Mouse (Mus musculus): Measurements from ENCODE around the gene Myo1b. TPM values are rescaled to one million over a fixed set of nuclear protein-coding genes. Genes with fewer than 3 reads are reported as not detected.

The Myo1b gene
- polyA plus RNA-seq, 1 experiment: 1.0 TPM

DNA sequence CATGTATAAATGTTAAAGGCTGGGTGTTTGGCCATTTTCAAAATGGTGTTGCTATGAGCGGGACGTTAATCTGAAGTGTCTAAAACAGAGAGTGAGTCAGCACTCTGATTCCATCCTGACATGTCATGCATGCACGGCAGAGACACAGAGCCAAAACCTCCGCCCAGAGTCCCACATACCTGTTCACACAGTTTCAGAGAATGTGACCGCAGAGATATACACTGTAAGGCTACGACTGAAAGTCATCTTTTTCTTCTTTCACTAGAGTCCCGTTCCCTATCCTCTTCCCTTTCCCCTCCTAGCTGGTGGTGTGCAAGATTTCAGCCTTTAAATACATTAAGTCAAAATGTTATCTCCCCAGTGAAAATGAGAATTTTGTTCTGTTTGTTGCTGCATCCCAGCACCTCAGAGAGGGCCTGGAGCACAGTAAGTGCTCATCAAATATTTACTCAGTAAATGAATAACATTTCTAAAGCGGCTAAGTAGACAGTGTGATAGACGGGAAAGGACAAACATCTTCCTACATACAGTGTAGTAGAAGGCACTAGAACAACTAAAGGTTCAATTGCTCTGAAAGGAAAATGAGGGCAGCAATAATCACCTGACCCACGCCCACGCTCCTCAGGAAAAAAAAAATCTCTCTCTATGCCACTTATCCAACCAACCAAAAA, 59.5 kb downstream of the Myo1b start:
- Histone ChIP-seq H3K4me1 (ENCODE audit: control insufficient read depth, insufficient read depth, insufficient read length) (no peaks in the 10 kb centered on the region), H3K27ac (ENCODE audit: insufficient read depth, low read length) (no peak overlapping the region), H3K27me3 (ENCODE audit: control insufficient read depth, insufficient read depth, low read length) (no peaks in the 10 kb centered on the region), H3K36me3 (ENCODE audit: control insufficient read depth, insufficient read depth, low read length) (no peaks in the 10 kb centered on the region), H3K4me3 (ENCODE audit: extremely low read depth, insufficient read depth, insufficient read length) (no peak overlapping the region)
- no peak for DNase-seq (ENCODE audit: low read depth in 1 of 2, low spot score in 2 of 2)
- 92% methylated on average over 11 of the region's 11 CpGs for WGBS
- TF ChIP-seq POLR2A (IDR thresholded peaks at IDR 0.05; ENCODE audit: low read depth, low read length) (no peak), CTCF (IDR thresholded peaks at IDR 0.05; ENCODE audit: extremely low read depth, insufficient read depth, insufficient read length, insufficient replicate concordance) (no peak)

DNA sequence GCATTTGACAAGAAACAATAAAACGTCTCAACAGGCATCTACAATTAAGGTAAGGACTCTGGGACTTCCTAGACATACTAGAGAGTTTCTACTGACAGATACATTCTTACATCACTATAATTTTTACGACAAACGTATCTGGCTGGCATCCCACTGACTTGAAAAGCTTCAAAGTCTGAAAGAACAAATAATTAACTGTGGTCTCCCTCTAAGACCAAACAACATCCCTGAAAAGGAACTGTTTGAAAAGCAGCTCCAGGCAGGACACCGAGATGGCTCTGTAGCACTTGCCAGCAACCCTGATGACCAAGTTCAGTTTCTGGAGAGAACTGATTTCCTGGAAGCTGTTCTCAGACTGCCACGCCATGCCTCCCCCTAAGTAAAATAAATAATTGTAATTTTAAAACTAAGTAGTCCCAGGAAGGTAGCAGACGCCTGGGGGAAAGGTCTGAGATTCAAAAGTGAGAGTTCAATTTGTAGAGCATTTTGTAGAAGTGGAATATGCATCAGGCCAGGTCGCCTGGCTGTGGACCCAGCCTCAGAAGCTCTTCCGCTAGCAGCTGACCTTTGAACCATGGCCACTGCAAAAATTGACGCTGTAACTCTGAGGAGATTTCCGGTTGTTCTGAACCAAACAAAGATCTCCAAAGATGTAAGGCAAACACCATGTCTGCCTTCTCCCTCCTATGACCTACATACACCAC, 60.2 kb downstream of the Myo1b start:
- DNase-seq (ENCODE audit: low read depth in 1 of 2, low spot score in 2 of 2): no peak
- 85% methylated on average over 10 of the region's 10 CpGs for WGBS
- H3K27ac ChIP-seq (ENCODE audit: insufficient read depth, low read length): no peak overlapping the region

DNA sequence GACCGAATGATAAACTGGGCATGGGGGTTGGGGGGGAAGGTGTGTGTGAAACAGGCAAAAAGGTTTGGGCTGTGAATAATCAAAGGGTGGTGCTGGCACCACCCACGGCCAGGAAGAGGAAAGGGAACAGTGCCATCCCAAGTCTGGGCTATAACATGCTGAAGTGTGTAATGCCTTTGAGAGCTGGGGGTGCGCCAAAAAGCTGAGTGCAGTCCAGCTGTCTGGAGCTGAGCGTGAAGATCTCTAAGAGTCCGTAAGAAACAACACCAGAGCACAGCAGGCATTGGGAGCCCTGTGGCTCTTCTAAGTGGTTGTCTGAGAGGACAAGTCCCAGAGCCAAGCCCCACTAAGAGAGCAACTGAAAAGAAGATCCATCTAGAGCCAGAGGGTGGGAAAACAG, 63.6 kb downstream of the Myo1b start:
- no peak overlapping the region for H3K4me3 ChIP-seq (ENCODE audit: extremely low read depth, insufficient read depth, insufficient read length)
- no peak for DNase-seq (ENCODE audit: low read depth in 1 of 2, low spot score in 2 of 2)
- H3K27me3 ChIP-seq (ENCODE audit: control insufficient read depth, insufficient read depth, low read length): no peaks in the 10 kb centered on the region
- H3K27ac ChIP-seq (ENCODE audit: insufficient read depth, low read length): no peak overlapping the region
- no peaks in the 10 kb centered on the region for H3K4me1 ChIP-seq (ENCODE audit: control insufficient read depth, insufficient read depth, insufficient read length)
- 86% methylated on average over 5 of the region's 5 CpGs for WGBS
- TF ChIP-seq CTCF (IDR thresholded peaks at IDR 0.05; ENCODE audit: extremely low read depth, insufficient read depth, insufficient read length, insufficient replicate concordance): no peak
- no peaks in the 10 kb centered on the region for H3K36me3 ChIP-seq (ENCODE audit: control insufficient read depth, insufficient read depth, low read length)

More for the DNA sequence above, 60.2 kb downstream of the Myo1b start:
- Histone ChIP-seq H3K36me3 (ENCODE audit: control insufficient read depth, insufficient read depth, low read length) (no peaks in the 10 kb centered on the region), H3K4me3 (ENCODE audit: extremely low read depth, insufficient read depth, insufficient read length) (no peak overlapping the region), H3K27me3 (ENCODE audit: control insufficient read depth, insufficient read depth, low read length) (no peaks in the 10 kb centered on the region), H3K4me1 (ENCODE audit: control insufficient read depth, insufficient read depth, insufficient read length) (no peaks in the 10 kb centered on the region)
- no peak for TF ChIP-seq CTCF (IDR thresholded peaks at IDR 0.05; ENCODE audit: extremely low read depth, insufficient read depth, insufficient read length, insufficient replicate concordance)
- no peak for TF ChIP-seq POLR2A (IDR thresholded peaks at IDR 0.05; ENCODE audit: low read depth, low read length)

DNA sequence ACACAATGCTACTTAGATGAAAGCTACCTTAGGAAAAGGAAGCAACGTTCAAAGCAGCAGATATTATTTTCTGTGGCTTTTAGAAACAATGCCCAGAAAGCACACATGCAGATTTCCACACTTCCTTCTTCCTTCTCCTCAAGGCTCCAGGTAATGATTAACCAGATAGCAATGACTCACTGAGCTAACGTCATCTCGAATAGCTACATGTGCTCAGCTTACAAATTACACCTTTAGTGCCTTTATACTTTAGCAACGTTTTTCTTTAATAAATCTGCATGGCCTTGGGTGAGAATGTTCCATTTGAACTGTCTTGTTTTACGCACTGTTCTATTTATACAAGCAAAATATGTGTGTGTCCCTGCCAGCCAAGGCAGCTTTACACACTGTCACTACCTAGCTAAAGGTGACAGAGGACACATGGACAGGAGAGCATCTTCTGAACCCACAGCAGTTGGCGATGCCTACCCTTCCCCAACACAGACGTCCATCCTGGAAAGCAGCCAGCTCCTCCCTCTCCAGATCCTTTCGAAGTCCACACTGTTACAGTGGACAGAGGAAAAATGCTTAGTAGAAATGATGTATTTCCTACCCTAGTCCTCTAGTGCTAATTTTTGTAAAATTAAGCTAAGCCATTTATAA, 66.2 kb downstream of the Myo1b start:
- no peak overlapping the region for H3K4me3 ChIP-seq (ENCODE audit: extremely low read depth, insufficient read depth, insufficient read length)
- H3K36me3 ChIP-seq (ENCODE audit: control insufficient read depth, insufficient read depth, low read length): no peaks in the 10 kb centered on the region
- no peaks in the 10 kb centered on the region for H3K4me1 ChIP-seq (ENCODE audit: control insufficient read depth, insufficient read depth, insufficient read length)
- no peaks in the 10 kb centered on the region for H3K27me3 ChIP-seq (ENCODE audit: control insufficient read depth, insufficient read depth, low read length)
- TF ChIP-seq POLR2A (IDR thresholded peaks at IDR 0.05; ENCODE audit: low read depth, low read length) (no peak), CTCF (IDR thresholded peaks at IDR 0.05; ENCODE audit: extremely low read depth, insufficient read depth, insufficient read length, insufficient replicate concordance) (no peak)
- DNase-seq (ENCODE audit: low read depth in 1 of 2, low spot score in 2 of 2): no peak
- 52% methylated on average over 8 of the region's 8 CpGs for WGBS
- H3K27ac ChIP-seq (ENCODE audit: insufficient read depth, low read length): no peak overlapping the region

DNA sequence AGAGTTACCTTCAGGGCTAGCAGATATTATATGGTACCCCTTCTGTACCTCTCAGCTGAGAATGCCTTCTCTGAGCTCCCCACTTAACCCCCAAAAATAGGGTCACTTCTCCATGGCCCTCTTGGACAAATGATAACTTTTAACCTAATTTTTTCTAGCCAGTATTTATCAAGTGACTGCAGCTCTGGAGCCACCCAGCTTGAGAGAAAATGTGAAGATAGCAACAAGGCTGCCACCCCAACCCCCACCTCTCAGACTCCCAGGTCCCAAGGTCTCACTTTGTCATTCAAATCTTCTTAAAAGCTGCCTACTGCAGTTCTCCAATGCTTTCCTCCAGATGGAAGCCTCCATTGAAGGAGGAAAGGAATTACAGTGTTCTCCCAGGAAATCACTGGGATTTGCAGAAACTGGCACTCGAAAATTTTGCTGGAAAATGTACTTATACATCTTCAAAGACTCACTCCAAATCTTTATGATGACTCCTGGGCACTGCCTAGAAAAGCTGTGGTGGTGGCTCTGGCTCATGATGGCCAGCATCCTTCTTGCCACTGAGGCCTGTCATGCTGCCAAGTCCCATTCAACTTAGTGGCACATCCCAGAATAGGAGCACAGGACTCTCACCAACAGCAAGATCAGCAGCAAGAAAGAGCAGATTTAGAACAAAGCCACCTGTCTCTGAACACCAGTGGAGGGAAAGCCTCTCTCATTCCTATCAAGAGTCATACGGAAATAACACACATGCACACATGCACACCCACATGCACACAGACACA, 70.4 kb downstream of the Myo1b start:
- 82% methylated on average over 2 of the region's 2 CpGs for WGBS
- no peaks in the 10 kb centered on the region for H3K27me3 ChIP-seq (ENCODE audit: control insufficient read depth, insufficient read depth, low read length)
- DNase-seq (ENCODE audit: low read depth in 1 of 2, low spot score in 2 of 2): no peak
- no peaks in the 10 kb centered on the region for H3K36me3 ChIP-seq (ENCODE audit: control insufficient read depth, insufficient read depth, low read length)
- no peaks in the 10 kb centered on the region for H3K4me1 ChIP-seq (ENCODE audit: control insufficient read depth, insufficient read depth, insufficient read length)
- H3K4me3 ChIP-seq (ENCODE audit: extremely low read depth, insufficient read depth, insufficient read length): no peak overlapping the region
- TF ChIP-seq CTCF (IDR thresholded peaks at IDR 0.05; ENCODE audit: extremely low read depth, insufficient read depth, insufficient read length, insufficient replicate concordance): no peak
- TF ChIP-seq POLR2A (IDR thresholded peaks at IDR 0.05; ENCODE audit: low read depth, low read length): no peak
- H3K27ac ChIP-seq (ENCODE audit: insufficient read depth, low read length): no peak overlapping the region

DNA sequence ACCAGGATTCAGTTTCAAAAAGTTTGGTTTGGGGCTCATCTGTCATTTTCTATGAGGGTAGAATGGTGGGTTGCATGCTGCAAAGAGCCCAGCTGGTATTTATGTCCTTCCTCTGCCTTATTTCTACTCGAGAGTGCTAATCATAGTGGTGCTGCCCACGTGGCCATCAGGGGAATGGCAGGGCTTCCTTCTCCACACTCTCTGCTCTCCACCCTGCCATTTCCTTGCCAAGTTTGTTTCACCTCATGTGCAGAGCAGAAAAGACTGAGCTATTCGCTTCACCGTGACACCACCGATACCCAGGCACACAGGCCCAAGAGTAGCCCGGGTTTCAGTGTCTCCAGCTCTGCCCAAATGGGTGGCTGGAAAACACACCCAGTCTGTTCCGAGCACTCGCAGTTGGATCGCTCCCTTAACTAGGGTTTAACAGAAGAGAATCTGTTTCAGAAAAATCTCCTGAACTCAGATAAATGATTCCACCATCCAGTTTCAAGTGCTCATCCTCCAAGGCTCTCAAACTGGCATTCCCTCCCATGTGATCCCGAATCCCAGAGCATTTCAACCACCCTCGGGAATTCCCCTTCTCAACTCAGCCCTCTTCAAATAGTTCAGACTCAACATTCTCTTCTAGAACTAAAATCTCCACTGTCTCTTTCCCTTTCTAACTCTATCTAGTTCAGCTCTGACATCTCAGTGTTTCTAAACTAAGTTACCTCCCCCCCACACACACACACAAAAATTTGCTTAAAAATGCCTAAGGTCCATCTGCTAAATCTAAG, 77.8 kb downstream of the Myo1b start:
- Histone ChIP-seq H3K4me3 (ENCODE audit: extremely low read depth, insufficient read depth, insufficient read length) (no peak overlapping the region), H3K27ac (ENCODE audit: insufficient read depth, low read length) (no peak overlapping the region), H3K36me3 (ENCODE audit: control insufficient read depth, insufficient read depth, low read length) (no peaks in the 10 kb centered on the region), H3K27me3 (ENCODE audit: control insufficient read depth, insufficient read depth, low read length) (no peaks in the 10 kb centered on the region), H3K4me1 (ENCODE audit: control insufficient read depth, insufficient read depth, insufficient read length) (no peaks in the 10 kb centered on the region)
- no peak for DNase-seq (ENCODE audit: low read depth in 1 of 2, low spot score in 2 of 2)
- TF ChIP-seq CTCF (IDR thresholded peaks at IDR 0.05; ENCODE audit: extremely low read depth, insufficient read depth, insufficient read length, insufficient replicate concordance): no peak
- TF ChIP-seq POLR2A (IDR thresholded peaks at IDR 0.05; ENCODE audit: low read depth, low read length): no peak
- 73% methylated on average over 11 of the region's 11 CpGs for WGBS

Data from spleen, adult 2 months (tissue).